Mouse (Mus musculus): ENCODE measurements around the gene Tbc1d5.

GRCm38 (mm10) chr17:50729031-50729430 lies 450.1 kb downstream of the Tbc1d5 start:
- no peak for TF ChIP-seq CTCF (conservative IDR thresholded peaks at IDR 0.05; ENCODE audit: insufficient read depth, insufficient read length, low read depth, low read length)
- no peak for TF ChIP-seq POLR2A (IDR thresholded peaks at IDR 0.05; ENCODE audit: low read depth, low read length)

Measured in kidney, adult 2 months (tissue).